Mouse (Mus musculus) heart, postnatal 0 days (tissue): ENCODE measurements around the gene Nup205.
A peak's percentile ranks its signal among the peaks of the same experiment; 100 is the strongest.

Experiments
- CTCF ChIP-seq: IDR thresholded peaks from 2 replicates; pipeline ENCODE4 v1.5.1; 2016; ENCODE audit warnings: antibody characterized with exemption, control low read depth, low read depth
- EP300 ChIP-seq: IDR thresholded peaks from 2 replicates; pipeline ENCODE4 v1.6.1; 2016; ENCODE audit warnings: antibody characterized with exemption, low read depth

GRCm38 (mm10) chr6:35245086-35245485, 67.9 kb downstream of the Nup205 start:
- TF ChIP-seq EP300, result no peak
- peak; percentile 53 for TF ChIP-seq CTCF
